Mouse (Mus musculus): Measurements from ENCODE around the gene Rbp2. TPM values are rescaled to one million over a fixed set of nuclear protein-coding genes. Genes with fewer than 3 reads are reported as not detected.

Rbp2 gene
- total and polyA plus RNA-seq, 3 experiments, result not detected

GRCm38 (mm10) chr9:98524786-98525542, 39.0 kb downstream of the Rbp2 start:
- DNase-seq, result no peak

- DNase-seq, result no peak
Measured at GRCm38 (mm10) chr9:98525543-98525924, 39.6 kb downstream of the Rbp2 start.

GRCm38 (mm10) chr9:98527226-98527625, 41.3 kb downstream of the Rbp2 start:
- no peak for DNase-seq

- no peak for DNase-seq
Measured at GRCm38 (mm10) chr9:98529776-98530175, 43.9 kb downstream of the Rbp2 start.

- no peak for DNase-seq
Measured at GRCm38 (mm10) chr9:98530999-98531398, 45.1 kb downstream of the Rbp2 start.

GRCm38 (mm10) chr9:98534675-98535280, 48.9 kb downstream of the Rbp2 start:
- DNase-seq, result no peak

- no peak for DNase-seq
Measured at GRCm38 (mm10) chr9:98535763-98536162, 49.8 kb downstream of the Rbp2 start.

- no peak for DNase-seq
Measured at GRCm38 (mm10) chr9:98538017-98538712, 52.2 kb downstream of the Rbp2 start.

GRCm38 (mm10) chr9:98538713-98539360, 52.9 kb downstream of the Rbp2 start:
- DNase-seq, result peak; percentile 67

GRCm38 (mm10) chr9:98544042-98544441, 58.1 kb downstream of the Rbp2 start:
- no peak for DNase-seq

Other genes starting within 250 kb of the Rbp2 start
- 10 to 100 TPM in 1 of 2 experiments, 1 to 10 TPM in 1; 10.0 to 16.9 TPM for gene Nmnat3, start 198.7 kb upstream of the Rbp2 start, total RNA-seq (2021)
- gene Nmnat3, start 198.7 kb upstream of the Rbp2 start, polyA plus RNA-seq (2012; rRNA removed), result 20.2 and 24.0 TPM in 2 replicates
- 1 to 10 TPM; 5.7 to 7.8 TPM for gene Rbp1, start 63.2 kb upstream of the Rbp2 start, total RNA-seq (2021)
- gene Rbp1, start 63.2 kb upstream of the Rbp2 start, polyA plus RNA-seq (2012; rRNA removed), result 3.3 and 3.7 TPM in 2 replicates
- 100 to 1,000 TPM; 124 to 134 TPM for gene Copb2, start 77.6 kb downstream of the Rbp2 start, total RNA-seq (2021)
- gene Copb2, start 77.6 kb downstream of the Rbp2 start, polyA plus RNA-seq (2012; rRNA removed), result 8.0 and 8.2 TPM in 2 replicates
- gene Mrps22, start 115.5 kb downstream of the Rbp2 start, total RNA-seq (2021), result 10 to 100 TPM; 56.5 to 66.4 TPM
- 49.0 and 58.4 TPM in 2 replicates for gene Mrps22, start 115.5 kb downstream of the Rbp2 start, polyA plus RNA-seq (2012; rRNA removed)

All from adrenal gland, adult 2 months (tissue).